Mouse (Mus musculus): ENCODE measurements around the gene Dmbx1.

The Dmbx1 gene

GRCm38 (mm10) chr4:115885846-115886245 lies 53.9 kb downstream of the Dmbx1 start:
- no peak for DNase-seq

DNA sequence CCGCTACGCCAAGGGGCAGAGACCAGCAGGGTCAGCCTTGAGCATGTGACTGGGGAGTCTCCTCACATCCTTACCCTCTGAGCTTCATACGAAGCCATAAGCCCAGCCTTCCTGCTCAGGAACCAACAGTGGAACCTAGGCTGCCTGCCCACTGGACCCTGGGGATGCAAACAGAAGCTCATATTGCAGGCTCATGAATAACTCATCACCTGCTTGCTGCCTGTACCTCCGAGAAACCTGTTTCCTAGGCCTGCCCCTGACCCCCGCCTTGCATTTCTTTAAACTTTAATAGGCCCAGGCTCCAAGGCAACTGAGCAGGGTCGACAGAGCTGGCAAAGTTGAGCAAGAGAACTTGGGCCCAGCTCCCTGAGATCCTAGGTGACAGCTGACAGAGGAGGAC lies 55.7 kb downstream of the Dmbx1 start, which contains the start of gene Kncn:
Gene Kncn, plus strand, starts transcription at position 379 of the 400 bp plus-strand sequence.
- DNase-seq: peak in 1 of 2 experiments; percentile 19

GRCm38 (mm10) chr4:115882195-115882594 lies 57.5 kb downstream of the Dmbx1 start:
- no peak for DNase-seq

DNA sequence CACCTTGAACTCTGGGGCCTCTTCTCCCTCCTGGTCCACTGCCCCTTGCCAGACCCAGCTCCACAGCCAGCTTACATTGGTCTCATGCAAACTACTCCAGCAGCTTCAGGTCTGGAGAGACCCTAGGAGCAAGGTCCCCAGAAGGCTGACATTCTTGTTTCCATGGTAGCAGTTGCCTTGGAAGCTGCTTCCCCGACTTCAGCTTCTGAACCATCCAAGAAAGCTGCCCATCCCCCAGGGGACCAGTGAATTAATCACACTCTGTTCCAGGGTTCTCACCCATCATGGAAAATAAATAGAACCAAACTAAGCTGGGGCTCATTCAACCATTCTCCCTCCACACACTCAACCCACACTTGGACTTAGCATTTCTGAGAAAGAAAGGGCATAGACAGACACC lies 58.5 kb downstream of the Dmbx1 start:
- no peak for DNase-seq

GRCm38 (mm10) chr4:115878828-115879227 lies 60.9 kb downstream of the Dmbx1 start:
- DNase-seq: no peak

- no peak for DNase-seq
These were observed 61.5 kb downstream of the Dmbx1 start for GRCm38 (mm10) chr4:115878216-115878678.

DNA sequence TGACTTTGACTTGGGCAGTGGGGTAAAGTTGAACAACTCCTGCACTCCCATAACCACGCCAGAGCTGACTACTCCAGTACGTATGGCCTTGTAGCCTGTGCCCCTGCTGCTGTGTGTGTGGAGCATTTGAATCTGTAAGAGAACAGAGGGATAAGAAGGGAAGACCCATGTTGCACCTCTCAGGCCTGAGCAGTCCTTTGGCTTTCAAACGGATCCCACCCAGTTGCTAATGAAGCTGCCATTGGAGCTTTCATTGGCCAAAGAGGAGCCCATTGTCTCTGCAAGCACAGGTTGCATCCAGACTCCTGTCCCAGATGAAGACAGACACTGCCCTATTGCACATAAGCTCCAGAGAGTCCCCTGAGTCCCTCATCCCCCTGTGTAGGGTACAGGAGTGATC lies 66.5 kb downstream of the Dmbx1 start:
- no peak for DNase-seq

DNA sequence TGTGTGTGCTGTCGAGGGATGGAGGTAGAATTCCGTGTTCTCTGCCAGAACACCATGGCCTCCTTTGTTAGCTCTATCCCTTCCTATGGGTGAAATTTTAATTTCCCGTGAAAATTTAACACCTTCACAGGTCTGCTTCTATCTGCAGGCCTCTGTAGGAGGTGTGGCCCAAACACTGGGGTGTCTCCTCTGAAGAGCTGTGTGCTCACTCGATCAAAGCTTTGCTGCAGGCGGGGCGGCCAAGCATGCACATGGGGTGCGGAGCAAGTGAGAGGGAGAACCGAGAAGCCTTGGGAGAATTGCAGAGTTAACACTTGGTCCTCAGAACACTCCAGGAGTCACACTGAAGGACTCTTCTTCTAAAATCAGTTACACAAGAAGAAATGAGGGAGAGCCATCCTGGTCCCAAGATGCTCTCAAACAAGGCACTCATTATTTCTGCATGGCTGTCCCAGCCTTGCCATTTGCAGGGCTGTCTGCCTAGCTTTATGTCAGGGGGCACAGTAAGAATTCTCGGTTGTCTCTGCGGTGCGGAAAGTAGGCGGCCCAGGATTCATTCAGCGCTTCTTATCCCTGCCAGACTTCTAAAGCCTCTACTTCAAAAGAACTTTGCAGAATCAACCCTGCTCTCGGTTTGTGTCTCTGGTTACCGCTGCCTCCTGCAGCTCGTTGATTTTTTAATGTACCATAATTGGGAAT lies 70.1 kb downstream of the Dmbx1 start:
- no peak for DNase-seq

Data from kidney, postnatal 36 days (tissue).